Mouse (Mus musculus) left cerebral cortex, adult 18-20 months (tissue): ENCODE measurements around the gene Ddx11. TPM values are rescaled to one million over a fixed set of nuclear protein-coding genes. Genes with fewer than 3 reads are reported as not detected.

Source experiments
- DNase-seq, 2 experiments: peaks; one replicate each; pipeline ENCODE4 v3.0.0; 2021 to 2022; ENCODE audit warnings: low spot score in 2 of 2, mixed read lengths in 1 of 2
- long read RNA-seq, 2 experiments: library from polyadenylated mRNA; stranded (forward); transcript quantifications; one replicate each; pipeline ENCODE4 v2.0.0; 2021
- total RNA-seq, 2 experiments: library from RNA; stranded (reverse); gene quantifications; 2 replicates each; pipeline ENCODE4 v1.2.3; 2021

Ddx11 gene
- 1 to 10 TPM; 1.1 to 1.4 TPM for total RNA-seq
- long read RNA-seq, experiment 1, full-length matches to known transcripts = 1 of 1 reads
- long read RNA-seq, experiment 1, partial matches to known transcripts = 0 of 1 reads
- long read RNA-seq, experiment 1, other reads (novel, unspliced or antisense) = 0 of 1 reads
- long read RNA-seq, experiment 2, partial matches to known transcripts = 0 of 1 reads
- long read RNA-seq, experiment 2, other reads (novel, unspliced or antisense) = 1 of 1 reads

DNA sequence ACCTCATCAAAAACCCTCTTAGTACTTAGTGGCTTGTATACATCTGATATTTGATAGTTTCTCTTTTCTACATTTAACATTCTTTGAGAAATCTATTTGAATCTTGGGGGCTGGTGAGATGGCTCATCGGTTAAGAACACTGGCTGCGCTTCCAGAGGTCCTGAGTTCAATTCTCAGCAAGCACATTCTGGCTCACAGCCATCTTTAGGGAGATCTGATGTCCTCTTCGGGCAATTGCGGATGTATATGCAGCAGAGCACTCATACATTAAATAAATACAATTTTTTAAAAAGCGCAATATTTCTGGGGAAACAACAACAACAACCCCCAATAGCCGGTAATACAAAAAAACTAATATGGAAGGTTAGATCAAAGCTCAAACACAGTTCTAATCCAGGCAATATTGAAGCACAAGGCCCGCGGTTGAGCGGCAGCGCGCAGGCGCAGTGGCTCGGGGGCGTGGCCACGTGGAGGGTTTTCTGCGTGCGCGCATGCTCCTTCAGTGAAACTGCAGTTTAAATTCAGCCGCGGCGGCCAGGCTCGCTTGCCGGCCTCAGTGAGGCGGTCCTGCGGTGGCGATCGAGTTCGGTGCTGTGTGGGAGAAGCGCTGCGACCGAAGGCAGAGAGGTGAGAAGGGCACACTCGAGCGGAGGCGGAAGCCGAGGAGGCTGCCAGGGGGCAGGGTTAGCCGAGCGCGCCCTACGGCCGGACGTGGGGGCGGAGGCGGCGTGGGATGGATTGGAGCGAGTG lies at the start of gene Ddx11:
Gene Ddx11, plus strand, starts transcription at position 455 of the 750 bp plus-strand sequence.
- peak; percentile 93 for DNase-seq

- no peak for DNase-seq
Observed at GRCm38 (mm10) chr17:66073971-66074370, 49.3 kb upstream of the Ddx11 start.

DNA sequence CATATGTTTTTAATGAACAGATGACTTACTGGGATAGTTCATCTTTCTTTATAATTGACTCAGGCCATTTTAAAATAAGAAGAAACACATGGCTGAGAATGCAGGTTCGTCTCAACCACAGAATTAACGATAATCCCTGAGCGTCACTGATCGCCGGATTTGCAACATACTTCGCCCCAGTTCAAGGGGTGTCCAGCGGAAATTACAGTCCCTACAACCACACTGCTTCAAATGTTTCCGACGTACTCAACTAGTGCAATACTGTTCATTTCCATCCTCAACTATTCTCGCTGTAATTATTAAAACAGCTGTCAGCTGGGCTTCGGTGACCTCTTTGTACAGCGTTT lies 47.5 kb upstream of the Ddx11 start:
- no peak for DNase-seq

GRCm38 (mm10) chr17:66076174-66076927 lies 47.0 kb upstream of the Ddx11 start:
- DNase-seq = peak; percentile 50 to 67

GRCm38 (mm10) chr17:66076934-66077333 lies 46.4 kb upstream of the Ddx11 start, which contains the start of gene Ankrd12:
Gene Ankrd12, minus strand, starts transcription at chr17:66077089.
- peak; percentile 96 to 97 for DNase-seq

DNA sequence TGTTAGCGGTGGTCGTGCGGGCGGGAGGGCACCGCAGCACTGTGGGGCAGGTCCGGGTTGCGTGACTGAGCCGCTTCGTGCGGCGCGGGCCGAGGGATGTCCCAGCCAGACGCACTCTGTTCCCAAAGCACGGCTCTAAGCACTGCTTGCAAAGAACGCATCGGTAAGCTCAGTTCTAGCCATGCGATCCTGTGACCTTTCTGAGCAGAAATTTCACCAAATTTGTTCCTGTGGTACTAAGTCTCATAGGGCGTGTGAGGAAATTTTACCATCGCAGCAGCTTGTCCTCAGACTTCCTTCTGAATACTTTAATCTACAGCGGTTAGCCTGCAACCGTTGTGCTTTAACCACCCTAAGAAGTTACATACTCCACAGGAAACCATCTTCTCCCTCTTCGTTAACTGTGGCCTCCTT lies 45.9 kb upstream of the Ddx11 start:
- DNase-seq = no peak

GRCm38 (mm10) chr17:66084486-66084885 lies 38.8 kb upstream of the Ddx11 start:
- no peak for DNase-seq

- DNase-seq = no peak
Observed at GRCm38 (mm10) chr17:66085038-66085437, 38.3 kb upstream of the Ddx11 start.

DNA sequence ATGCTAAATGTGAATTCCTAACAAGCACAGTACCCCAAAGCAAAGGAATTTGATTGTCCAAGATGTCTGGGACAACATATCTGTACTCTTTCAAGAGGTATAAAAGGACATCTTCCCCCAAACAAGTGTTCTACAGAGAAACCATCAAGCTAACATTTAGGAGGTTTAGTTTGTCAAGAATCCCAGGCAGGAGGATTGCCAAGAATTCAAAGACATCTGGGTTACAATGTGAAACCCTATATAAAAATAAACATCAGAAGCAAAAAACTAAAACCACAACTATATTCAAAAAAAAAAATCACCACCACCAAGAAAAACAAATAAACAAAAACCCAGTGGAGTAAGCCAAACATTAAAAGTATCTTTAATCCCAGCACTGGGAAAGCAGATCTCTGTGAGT lies 33.1 kb upstream of the Ddx11 start:
- no peak for DNase-seq

DNA sequence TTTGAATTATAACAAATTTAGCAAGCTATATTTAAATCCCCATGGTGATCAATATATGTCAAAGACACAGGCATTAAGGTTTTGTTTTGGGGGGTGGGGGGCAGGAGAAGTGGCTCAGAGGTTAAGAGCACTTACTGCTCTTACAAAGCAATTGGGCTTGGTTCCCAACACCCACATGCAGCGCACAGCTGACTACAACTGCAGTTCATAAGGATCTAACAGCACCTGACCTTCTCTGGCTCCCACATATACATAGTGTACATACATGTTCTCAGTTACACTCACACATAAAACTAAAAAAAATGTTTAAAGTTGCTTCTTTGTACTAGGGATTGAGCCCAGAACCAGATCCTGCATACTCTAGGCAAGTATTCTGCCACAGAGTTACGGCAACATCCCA lies 31.9 kb upstream of the Ddx11 start:
- DNase-seq = no peak

- no peak for DNase-seq
Observed at GRCm38 (mm10) chr17:66092065-66092464, 31.3 kb upstream of the Ddx11 start.

DNA sequence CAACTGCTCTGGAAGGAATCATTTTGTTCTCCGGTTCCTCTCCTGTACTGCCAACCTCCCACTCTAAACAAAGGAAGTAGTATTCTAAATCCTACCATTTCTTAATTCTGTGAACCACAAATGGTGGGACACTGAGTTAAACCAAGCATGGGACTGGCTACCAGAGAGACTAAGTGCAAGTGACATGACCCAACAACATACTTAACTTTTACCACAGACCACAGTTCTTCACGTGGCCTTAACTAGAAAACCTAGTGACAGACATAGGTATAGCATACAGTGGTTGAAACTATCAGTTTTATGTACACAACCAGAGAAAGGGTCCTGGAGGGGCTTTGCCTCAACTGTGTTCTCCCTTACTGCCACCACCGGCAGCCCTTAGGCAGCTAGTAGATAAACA lies 30.7 kb upstream of the Ddx11 start:
- no peak for DNase-seq

- no peak for DNase-seq
Observed at GRCm38 (mm10) chr17:66100566-66101379, 22.5 kb upstream of the Ddx11 start.

DNA sequence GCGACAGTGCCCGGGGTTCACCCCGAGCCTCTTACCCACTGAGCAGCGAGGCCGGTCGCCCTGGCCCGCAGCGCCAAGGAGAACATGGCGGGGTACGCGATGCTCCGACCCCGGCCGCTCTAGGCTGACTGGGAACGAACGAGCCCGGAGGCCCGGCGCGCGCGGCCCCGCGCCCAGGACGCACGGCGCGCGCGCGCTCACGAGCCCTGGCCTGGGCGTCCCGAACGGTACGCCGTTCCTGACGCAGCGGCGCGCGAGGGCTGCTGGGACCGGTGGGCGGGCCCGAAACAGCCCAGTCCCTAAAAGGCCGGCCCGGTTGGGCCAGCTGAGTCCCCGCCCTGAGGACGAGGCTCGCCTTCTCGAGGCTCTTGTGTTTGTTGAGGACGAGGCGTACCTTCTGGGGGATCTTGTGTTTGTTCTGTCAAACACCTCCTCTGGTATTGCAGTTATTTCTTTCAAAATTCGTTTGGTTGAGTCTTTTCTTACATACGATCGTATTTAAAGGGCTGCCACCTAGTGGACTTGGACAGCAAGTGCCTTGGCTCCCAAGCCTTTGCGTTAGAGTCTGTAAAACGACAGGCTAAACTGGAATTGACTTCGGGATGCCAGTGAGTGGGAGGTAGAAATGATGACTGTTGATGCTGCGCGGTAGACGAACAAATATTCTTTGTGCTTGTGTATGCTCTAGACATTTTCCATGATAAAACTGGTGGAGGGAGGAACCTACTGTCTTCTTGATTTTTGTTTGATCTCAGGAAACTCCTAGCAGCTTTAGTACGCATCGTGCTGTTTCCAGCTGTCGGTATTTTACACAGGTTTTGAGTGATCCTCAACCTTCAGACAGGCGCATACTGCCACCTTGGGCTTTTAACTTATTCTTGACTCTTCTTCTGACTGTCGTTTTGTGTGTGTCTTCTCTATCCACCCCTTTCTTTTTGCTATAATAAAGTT lies 21.7 kb upstream of the Ddx11 start, which contains the start of gene Ndufv2:
Gene Ndufv2, minus strand, starts transcription at position 180 of the 951 bp plus-strand sequence.
- DNase-seq = peak; percentile 87 to 94

- no peak for DNase-seq
Observed at GRCm38 (mm10) chr17:66104076-66104475, 19.2 kb upstream of the Ddx11 start.

- peak; percentile 47 to 67 for DNase-seq
Observed at GRCm38 (mm10) chr17:66106601-66107267, 16.6 kb upstream of the Ddx11 start.

- no peak for DNase-seq
Observed at GRCm38 (mm10) chr17:66107466-66107865, 15.9 kb upstream of the Ddx11 start.

DNA sequence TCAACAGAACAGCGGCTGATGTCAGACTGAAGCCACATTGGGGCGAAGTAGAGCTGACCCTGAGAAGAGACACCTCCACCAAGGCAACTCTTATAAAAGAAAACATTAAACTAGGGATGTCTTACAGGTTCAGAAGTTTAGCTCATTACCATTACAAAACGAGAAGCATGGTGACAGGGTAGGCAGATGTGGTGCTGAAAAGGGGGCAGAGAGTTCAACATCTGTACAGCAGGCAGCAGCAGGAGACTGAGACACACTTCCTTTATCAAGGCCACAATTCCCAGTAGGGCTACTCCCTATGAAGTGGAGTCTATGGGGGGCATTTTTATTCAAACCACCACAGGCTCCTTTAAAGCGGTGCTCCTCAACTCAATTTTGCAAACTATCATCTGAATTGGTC lies 15.1 kb upstream of the Ddx11 start:
- DNase-seq = no peak

- DNase-seq = peak in 1 of 2 experiments; percentile 31
Observed at GRCm38 (mm10) chr17:66110746-66111145, 12.6 kb upstream of the Ddx11 start.
